Mouse (Mus musculus): ENCODE data around the gene Tardbp.

Gene Tardbp

DNA sequence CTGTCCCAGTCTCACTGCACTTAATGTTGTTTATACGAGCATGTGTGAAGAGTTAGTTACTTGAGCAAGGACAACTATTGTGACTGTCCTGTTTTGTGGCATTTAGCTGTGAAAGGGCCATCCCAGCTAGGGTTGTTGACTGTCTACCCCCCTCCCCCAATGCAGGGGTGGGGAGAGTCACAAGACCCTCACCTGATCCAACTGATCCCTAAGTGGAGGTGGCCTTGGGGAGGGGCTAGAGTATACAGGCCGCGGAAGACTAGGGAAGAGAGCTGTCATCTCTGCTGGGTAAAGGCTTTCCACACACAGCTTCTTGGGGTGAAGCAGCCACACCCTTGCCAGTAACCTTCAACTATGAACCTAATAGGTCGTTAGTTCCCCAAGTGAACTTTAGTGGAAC is 26.5 kb downstream of the Tardbp start:
- no peak for DNase-seq

DNA sequence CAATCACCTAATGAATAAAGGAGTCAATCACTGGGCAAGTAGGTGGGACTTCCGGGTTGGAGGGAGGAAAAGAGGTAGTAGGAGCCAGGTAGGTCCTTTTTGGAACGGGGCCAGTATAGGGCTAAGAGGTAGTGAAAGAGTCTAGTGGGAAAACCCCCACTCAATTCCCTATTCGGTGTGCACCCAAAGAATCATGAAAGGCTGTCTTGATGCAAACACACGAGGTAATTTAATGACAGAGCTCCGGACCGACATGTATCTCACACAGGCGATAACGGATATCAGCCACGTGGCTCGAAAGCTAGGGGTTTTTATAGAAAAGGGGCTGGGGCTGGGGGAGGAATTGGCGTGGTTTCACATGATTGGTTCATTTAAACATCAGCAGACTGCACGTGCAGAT is 28.0 kb downstream of the Tardbp start:
- no peak for DNase-seq

DNA sequence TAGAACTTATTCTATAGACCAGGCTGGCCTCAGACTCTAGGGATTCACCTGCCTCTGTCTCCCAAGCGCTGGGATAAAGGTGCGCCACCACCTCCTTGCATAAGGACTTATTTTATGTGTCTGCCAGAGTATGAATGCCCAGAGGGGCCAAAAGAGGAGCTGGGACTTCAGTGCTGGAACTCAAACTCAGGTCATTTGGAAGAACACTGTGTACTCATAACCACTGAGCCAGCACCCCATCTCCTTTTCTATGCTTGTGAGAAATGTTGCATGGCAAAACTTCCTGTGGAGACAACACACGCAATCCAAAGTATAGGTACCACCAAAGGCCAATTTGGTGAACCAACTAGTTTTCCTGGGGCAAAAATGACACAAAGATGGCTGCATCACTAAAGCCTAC is 30.1 kb downstream of the Tardbp start:
- DNase-seq: no peak

DNA sequence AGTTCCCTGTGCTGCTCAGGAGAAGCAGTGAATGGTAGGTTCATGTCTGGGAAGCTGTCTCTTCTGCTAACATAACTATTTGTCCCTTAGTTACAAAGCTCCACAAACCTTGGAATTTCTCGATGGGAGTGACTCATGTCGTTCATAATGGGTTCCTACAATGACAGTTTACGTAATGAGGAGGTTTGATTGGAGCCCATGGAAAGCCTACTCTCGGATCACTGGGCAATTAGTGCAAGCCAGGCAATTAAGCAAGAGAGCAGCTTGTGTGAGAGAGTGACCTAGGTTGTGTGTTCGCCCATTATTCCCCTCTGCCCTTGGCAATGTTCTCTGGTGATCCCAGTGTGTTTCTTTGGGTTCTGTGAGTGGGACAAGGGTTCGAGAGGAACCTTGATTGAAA is 30.9 kb downstream of the Tardbp start:
- DNase-seq: no peak

DNA sequence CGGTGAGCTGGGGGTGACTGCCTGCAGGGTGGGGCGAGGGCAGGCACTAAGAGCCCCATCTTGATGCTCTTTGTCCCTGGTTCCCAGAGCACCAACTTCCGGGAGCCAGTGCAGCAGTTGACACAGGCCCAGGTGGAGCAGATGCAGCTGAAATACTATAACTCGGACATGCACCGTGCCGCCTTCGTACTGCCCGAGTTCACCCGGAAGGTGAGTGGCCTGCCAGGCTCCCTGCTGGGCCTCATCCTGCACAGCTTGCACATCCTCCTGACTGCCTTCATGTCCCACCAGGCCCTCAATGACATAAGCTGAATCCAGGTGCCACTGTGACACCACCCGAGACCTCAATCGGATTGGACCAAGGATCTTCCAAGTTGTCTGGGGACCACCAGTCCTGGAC is 32.8 kb downstream of the Tardbp start:
- DNase-seq: no peak

DNA sequence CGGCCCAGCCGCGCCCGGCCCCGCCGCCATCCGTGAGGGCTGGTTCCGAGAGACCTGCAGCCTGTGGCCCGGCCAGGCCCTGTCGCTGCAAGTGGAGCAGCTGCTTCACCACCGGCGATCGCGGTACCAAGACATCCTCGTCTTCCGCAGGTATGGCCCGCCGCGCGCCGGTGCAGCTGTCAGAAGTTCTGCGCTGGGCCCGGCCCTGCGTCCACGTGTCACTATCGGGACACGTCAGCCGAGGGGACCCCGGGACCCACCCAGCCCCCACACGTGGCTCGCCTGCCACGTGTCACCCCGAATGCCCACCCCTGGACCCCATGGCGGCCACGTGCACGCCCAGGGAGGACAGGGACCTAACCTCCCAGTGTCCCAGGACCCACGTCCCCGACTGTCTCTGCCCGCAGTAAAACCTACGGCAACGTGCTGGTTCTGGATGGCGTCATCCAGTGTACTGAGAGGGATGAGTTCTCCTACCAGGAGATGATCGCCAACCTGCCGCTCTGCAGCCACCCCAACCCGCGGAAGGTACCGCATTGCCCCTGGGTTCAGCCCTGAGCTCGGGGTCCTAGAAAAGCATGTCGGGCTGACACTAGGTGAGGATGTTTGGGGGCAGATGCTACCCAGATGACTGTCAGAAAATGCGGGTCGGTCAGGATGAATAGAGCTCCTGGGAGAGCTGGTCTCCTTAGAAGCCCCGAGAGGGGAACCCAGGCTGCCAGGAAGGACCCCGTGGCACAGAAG is 35.0 kb downstream of the Tardbp start:
- DNase-seq: no peak

DNA sequence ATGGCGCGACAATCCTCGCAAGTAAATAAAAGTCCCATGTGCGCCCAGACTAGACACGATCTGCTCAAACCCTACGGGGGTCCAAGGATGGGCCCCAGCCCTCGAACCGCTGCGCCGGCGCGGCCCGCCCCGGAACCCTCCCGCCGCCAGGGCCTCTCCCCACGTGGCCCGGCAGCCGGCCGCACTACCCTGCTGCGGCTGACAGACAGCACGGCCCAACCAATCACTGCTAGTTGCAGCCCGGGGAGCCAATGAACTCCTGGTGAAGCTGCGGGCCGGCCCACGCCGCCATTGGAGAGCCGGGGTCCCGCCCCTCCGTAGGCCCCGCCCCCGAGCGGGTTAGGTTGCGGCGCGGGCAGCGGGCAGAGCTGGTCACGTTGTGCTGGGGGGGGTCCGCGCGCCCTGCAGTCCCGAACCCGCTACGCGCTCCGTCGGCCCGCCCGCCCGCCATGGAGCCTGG is 35.6 kb downstream of the Tardbp start, which contains the start of gene Srm:
TSS of gene Srm (plus strand) at position 333 of the 460 bp plus-strand sequence.
- DNase-seq: peak; percentile 95 to 97

DNA sequence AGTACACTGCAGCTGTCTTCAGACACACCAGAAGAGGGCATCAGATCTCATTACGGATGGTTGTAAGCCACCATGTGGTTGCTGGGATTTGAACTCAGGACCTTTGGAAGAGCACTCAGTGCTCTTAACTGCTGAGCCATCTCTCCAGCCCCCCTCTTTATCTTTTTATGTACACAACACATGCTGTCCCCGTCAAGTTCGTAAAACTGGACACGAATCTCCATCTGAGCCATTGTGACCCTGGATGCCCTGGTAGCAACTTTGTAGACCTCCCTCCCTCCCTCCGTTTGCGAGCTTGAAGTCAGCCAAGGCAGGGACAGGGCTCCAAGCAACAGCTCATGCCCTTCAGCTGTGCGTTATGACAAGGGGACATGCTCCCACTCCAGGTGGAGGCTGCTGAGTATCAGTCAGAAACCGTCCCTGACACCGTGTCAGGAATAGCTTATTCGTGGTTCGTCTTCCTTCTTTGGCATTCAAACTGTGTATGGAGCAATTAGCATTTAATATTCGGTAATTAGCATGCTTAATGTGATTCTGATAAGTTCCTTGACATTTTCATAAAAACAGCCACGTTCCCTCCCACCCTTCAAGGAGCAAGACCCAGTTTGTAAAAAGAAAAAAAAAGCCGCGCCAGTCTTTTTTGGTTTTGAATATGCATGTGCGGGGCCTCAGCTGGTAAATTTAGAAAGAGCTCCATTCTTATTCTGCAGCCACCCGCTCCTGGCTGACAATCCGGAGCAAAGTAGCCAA is 36.2 kb downstream of the Tardbp start:
- DNase-seq: peak in 1 of 2 experiments; percentile 12

DNA sequence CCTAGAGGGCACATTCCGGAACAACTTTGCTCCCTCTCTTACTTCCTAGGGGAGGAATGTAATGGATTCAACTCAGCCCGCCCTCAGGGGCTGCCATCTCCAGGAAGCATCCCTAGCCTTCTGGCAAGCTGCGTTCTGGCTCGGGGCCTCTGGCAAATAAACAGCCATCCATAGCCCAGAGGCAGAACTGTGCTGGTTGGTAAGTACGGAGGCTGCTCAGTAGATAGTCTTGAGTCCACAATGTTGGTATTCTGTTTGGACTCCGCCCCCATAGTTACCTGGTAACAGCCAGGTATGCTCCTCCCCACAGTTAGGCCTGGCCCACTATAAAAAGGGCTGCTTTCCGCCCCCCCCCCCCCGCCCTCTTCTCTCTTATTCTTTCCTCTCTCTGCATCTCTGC is 37.3 kb downstream of the Tardbp start:
- DNase-seq: no peak

DNA sequence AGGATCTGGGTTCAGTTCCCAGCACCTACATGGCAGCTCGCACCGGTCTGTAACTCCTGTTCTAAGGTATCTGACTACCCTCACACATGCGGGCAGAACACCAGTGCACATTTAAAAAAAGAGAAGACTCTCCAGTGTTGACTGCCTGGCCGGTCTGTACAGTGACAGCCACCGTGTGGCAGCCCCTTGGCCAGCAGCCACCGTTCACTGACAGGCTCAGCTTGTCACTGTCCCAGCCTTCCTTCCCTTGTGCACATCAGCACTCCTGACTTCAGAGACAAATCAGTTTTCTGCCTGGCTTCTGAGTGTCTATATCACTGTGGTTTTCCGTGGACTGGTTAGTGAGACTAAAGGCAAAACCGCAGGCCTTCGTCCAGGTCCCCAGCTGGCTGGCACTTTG is 38.0 kb downstream of the Tardbp start:
- no peak for DNase-seq

DNA sequence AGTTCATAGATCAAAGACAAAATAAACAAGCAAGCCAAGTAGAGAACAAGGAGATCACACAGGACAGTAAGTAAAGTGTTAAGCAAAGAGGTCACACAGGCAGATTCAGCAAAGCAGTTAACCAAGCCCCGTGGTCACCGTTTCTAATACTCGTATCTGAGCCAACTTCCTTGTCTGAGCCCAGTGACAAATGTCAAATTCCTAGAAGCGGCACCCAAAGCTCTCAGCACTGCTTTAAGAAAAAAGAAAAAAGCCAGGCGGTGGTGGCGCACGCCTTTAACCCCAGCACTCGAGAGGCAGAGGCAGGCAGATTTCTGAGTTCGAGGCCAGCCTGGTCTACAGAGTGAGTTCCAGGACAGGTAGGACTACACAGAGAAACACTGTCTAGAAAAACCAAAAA is 40.2 kb downstream of the Tardbp start:
- DNase-seq: no peak

DNA sequence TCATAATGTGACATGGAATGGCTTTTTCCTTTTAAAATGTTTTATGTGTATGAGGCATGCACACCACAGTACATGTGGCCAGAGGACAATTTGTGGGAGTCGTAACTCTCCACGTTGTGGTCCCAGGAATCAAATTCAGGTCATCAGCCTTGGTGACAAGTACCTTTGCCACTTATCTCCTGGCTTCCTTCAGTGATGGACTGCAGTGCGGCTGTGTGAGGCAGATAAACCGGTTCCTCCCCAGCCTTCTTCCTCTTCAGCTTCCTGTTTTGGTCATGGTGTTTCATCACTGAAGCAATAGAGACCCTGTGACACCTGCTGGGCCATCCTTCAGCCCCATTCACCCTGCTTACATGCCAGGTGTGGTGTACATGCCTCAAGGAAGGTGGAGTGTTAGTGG is 43.6 kb downstream of the Tardbp start:
- no peak for DNase-seq

DNA sequence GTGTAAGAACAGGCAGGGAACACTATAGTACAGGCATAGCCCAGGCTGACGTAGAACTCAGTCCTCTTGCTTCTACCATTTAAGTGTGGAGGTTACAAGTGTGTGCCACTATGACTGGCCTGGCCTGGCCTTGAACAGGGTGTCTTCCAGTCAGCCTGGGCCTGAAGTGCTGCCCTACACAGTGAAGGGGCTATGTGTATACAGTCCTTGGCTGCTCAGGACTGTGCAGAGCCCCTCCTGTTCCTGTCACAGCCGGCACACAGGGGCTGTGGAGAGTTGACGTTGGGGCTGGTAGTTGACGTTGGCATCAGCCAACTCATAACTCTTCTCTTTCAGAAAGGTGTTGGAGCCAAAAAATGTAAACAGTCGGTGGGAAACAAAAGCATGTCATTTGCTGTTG is 45.4 kb downstream of the Tardbp start:
- DNase-seq: no peak

DNA sequence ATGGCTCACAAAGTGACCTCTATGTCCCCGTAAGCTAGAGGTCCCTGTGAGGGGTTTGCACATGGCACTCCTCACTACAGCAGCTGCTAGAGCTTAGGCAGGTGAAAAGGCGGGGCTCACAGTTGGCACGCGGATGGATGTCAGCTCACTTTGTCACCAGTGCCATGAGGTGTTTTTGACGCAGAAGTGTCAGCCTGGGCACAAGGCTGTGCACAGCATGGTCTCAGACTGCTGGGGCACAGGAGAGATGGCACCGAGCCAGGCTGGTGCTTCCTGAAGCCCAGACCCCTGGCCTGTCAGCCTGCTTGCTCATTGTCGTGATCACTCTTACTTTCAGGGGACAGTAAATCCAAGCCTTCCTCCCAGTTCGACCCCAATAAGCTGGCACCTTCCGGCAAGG is 46.1 kb downstream of the Tardbp start:
- no peak for DNase-seq

DNA sequence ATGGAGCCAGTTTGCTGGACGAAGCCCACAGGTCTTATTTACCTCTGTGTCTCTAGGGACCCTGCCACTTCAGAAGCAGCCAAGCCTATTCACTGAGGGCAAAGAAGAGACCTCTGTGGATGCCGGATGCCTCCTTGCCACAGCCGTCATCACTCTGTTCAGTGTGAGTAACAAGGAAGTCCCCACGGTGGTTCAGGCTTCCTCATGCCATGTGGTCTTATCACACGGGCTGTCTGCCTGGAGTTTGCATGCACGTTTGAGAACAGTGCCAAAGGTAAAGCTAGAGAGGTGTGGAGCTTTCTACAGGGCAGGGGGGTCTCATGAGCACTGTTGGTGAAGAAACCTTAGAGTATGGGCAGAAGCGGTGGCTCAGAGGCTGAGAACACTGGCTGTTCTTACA is 53.6 kb downstream of the Tardbp start:
- DNase-seq: no peak

DNA sequence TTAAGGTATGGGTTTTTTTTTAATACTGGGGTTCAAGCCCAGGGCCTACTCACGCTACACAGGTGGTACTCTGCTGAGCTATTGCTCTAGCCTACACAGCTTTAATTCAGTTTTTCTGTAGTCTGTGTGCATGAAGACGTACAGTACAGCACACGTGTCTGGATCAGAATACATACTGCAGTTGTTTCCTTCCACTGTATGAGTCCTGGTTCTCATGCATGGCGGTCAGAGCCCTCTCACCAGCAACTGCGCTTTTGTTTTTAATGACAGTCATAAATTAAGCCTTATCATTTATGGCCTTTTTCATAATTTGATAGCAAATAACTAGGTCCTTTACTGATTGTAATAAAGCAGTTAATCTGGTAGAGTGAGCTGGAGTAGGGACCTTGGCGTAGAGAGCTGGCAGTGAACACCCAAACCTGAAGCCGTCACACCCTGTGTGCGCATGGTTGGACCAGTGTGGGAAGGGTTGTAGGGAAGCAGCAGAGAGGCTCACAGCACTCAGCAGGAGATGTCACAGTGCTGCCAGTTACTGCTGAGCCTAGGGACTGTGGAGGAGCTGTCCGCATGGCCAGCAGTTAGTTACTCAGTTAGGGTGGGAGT is 56.0 kb downstream of the Tardbp start:
- no peak for DNase-seq

DNA sequence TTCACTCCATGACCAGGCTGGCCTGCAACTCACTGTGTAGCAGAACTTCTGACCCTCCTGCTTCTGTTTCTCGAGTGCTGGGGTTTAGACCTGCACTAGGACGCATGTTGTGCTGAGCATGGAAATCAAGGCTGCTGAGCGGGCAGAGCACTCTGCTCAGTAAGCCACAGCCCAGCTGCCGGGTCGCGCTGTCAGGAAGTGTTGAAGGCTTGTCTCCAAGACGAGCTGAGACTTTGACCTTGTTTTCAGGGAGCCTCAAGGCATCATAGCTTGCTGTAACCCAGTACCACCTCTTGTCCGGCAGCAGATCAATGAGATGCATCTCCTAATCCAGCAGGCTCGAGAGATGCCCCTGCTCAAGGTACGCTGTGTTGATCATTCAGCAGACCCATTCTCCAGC is 56.7 kb downstream of the Tardbp start:
- no peak for DNase-seq

DNA sequence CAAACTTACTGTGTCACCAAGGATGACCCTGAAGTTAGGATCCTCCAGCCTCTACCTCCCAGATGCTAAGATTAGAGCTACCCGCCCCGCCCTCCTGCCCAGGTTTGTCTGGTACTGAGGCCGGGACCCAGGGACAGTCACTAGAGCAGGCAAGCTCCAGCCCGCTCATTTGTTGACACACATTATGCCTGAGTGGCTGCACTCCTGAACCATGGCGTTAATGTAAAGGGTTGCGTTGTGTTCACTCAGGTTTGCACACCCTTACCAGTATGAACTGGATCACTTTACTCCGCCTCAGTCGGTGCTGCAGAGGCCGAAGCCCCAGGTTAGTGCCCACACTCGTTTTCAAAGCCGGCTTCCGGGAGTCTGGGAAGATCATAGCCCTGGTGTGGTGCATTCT is 63.2 kb downstream of the Tardbp start:
- no peak for DNase-seq

DNA sequence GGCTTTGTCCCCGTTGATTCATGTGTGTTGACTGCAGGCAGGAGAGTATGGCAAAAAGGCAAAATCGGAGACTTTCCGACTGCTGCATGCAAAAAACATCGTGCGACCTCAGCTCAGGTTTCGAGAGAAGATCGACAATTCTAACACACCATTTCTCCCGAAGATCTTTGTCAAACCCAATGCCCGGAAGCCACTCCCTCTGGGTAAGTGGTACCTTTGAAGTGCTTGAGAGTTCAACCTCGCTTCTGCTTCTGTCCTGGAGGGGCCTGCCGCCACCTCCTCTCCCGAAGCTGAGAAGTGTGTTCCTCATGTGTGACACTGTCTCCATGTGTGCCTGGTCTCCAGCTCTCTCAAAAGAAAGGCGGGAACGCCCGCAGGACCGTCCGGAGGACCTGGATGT is 64.1 kb downstream of the Tardbp start:
- DNase-seq: no peak
